Mouse (Mus musculus): ENCODE results near the gene AC129217.1. TPM values are rescaled to one million over a fixed set of nuclear protein-coding genes. Genes with fewer than 3 reads are reported as not detected.
A peak's percentile ranks its signal among the peaks of the same experiment; 100 is the strongest.
"Not testable (repeated sequence)": the region's sequence is repeated elsewhere in the genome, so short reads cannot be mapped to it uniquely, and the experiment has no call there.

AC129217.1 gene
- polyA plus RNA-seq, 1 experiment, result not detected

DNA sequence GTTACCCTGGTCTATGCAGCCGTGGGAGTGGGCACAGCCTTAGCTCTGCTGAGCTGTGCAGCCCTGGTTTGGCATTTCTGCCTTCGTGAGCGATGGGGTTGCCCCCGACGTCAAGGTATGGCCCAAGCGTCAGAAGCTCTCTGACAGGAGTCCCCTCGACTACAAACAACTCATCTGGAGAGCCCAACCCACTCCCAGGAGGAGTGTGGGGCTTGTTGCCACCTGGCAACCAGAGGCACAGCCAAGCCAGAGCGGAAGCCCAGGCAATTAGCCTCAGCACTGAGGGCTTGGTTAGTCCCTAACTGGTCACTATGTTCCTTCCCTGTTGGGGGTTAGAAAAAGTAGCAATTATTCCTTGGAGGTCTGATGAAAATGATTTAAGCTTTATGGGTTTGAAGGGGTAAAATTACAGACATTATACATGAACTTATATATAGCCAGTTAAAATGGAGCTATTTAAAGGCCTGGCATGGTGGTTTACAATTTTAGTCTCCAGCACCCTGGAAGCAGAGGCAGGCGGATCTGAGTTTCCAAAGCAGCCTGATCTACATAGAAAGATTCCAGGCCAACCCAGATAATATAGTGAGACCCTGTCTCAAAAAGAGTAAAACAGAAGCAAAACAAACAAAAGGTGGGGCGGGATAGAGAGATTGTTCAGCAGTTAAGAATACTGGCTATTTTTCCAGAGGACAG, 22.8 kb downstream of the AC129217.1 start:
- H3K27ac ChIP-seq (ENCODE audit: insufficient read depth, low read length), result peak overlapping the region; percentile 43
- H3K4me1 ChIP-seq (ENCODE audit: control insufficient read depth, insufficient read depth, low read length), result 0 out of 2 replicates have a peak, but pooled peaks cover 1% of the 10 kb centered on the region
- H3K4me3 ChIP-seq (ENCODE audit: insufficient read depth, low read length), result no peak overlapping the region
- TF ChIP-seq POLR2A (IDR thresholded peaks at IDR 0.05; ENCODE audit: extremely low read depth, insufficient read depth, low read length), result no peak
- TF ChIP-seq CTCF (IDR thresholded peaks at IDR 0.05; ENCODE audit: extremely low read depth, insufficient read depth, low read length), result no peak

DNA sequence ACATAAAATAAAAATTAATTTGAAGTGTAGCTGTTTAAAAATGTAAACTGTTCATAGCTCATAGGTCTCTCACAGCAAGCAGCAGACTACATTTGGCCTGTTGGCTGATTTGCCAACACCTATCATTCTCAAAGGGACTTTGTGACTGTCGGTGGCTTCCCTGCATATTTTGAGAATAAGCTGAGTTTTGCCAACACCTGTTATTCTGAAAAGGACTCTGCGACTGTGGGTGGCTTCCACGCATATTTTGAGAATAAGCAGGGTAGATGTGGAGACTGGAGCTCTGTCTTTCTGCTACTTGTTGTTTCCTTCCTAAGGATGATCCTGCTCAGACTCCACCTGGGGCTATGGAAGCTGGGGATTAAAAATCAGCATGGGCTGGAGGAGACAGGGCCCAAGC, 23.5 kb downstream of the AC129217.1 start:
- Histone ChIP-seq H3K4me1 (ENCODE audit: control insufficient read depth, insufficient read depth, low read length) (0 out of 2 replicates have a peak, but pooled peaks cover 1% of the 10 kb centered on the region), H3K27ac (ENCODE audit: insufficient read depth, low read length) (no peak overlapping the region), H3K4me3 (ENCODE audit: insufficient read depth, low read length) (no peak overlapping the region)
- no peak for TF ChIP-seq POLR2A (IDR thresholded peaks at IDR 0.05; ENCODE audit: extremely low read depth, insufficient read depth, low read length)
- TF ChIP-seq CTCF (IDR thresholded peaks at IDR 0.05; ENCODE audit: extremely low read depth, insufficient read depth, low read length), result no peak

DNA sequence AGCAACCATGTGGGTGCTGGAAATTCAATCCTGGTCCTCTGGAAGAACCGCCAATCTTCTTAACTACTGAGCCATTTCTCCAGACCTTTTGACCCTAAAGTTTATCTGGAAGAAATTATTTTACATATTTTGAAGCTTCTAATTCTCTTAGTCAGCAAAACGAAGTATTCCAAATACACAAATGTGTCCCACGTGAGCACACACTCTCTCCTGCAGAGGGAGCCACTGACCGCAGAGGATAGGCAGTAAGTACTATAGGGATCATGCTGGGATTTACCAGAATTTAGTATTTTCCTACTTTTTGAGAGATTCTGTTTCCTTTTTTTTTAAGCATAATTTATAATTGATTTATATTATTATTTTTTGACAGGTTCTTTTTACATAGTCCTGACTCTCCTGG, 28.1 kb downstream of the AC129217.1 start:
- H3K27ac ChIP-seq (ENCODE audit: insufficient read depth, low read length), result no peak overlapping the region
- no peak overlapping the region for H3K4me3 ChIP-seq (ENCODE audit: insufficient read depth, low read length)
- no peaks in the 10 kb centered on the region for H3K4me1 ChIP-seq (ENCODE audit: control insufficient read depth, insufficient read depth, low read length)
- TF ChIP-seq POLR2A (IDR thresholded peaks at IDR 0.05; ENCODE audit: extremely low read depth, insufficient read depth, low read length) (no peak), CTCF (IDR thresholded peaks at IDR 0.05; ENCODE audit: extremely low read depth, insufficient read depth, low read length) (peak; percentile 61)

DNA sequence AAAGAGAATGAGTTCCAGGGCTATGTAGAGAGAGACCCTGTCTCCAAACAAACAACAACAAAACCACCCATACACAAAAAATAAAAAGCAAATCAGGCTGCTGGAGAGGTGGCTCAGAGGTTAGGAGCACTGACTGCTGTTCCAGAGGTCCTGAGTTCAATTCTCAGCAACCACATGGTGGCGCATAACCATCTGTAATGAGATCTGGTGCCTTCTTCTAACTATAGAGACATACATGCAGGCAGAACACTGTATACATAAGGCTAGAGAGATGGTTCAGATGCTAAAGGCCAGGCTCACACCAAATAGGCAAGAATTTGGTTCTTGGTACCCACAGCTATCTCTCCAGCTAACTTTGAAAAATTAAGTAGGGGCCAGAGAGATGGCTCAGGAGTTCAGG, 29.4 kb downstream of the AC129217.1 start:
- TF ChIP-seq CTCF (IDR thresholded peaks at IDR 0.05; ENCODE audit: extremely low read depth, insufficient read depth, low read length) (0 out of 2 replicates have a peak, but pooled peaks have one; percentile 15), POLR2A (IDR thresholded peaks at IDR 0.05; ENCODE audit: extremely low read depth, insufficient read depth, low read length) (no peak)
- H3K27ac ChIP-seq (ENCODE audit: insufficient read depth, low read length), result no peak overlapping the region

DNA sequence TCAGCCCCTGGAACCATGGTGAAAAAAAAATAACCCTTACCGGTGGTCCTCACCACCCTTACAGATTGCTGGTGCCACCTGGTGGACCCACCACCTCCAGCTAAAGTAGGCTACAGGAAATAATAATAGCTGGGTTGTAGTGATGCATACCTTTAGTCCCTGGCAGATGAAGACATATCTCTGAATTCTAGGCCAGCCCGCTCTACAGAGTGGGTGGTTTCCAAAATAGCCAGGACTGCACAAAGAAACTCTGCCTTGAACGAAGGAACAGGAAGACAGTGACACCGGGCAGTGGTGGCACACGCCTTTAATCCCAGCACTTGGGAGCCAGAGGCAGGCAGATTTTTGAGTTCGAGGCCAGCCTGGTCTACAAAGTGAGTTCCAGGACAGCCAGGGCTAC, 34.7 kb downstream of the AC129217.1 start:
- TF ChIP-seq POLR2A (IDR thresholded peaks at IDR 0.05; ENCODE audit: extremely low read depth, insufficient read depth, low read length) (no peak), CTCF (IDR thresholded peaks at IDR 0.05; ENCODE audit: extremely low read depth, insufficient read depth, low read length) (no peak)
- no peak overlapping the region for H3K4me3 ChIP-seq (ENCODE audit: insufficient read depth, low read length)
- no peaks in the 10 kb centered on the region for H3K4me1 ChIP-seq (ENCODE audit: control insufficient read depth, insufficient read depth, low read length)
- no peak overlapping the region; the same call in 1 of the 2 replicates for H3K27ac ChIP-seq (ENCODE audit: insufficient read depth, low read length)

More for the DNA sequence above, 29.4 kb downstream of the AC129217.1 start:
- H3K4me1 ChIP-seq (ENCODE audit: control insufficient read depth, insufficient read depth, low read length), result no peaks in the 10 kb centered on the region
- no peak overlapping the region for H3K4me3 ChIP-seq (ENCODE audit: insufficient read depth, low read length)

DNA sequence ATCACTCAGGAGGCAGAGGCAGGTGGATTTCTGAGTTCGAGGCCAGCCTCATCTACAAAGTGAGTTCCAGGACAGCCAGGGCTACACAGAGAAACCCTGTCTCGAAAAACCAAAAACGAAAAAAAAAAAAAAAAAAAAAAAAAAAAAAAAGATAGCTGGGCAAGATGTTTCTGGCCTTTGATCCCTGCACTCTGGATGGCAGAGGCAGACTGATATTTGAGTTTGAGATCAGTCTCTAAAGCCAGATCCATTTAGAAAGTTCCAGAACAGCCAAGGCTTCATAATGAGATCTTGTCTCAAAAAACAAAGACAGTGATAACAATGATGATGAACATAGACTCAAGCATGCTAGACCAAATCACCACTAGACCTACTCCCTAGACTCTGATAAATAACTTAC, 40.8 kb downstream of the AC129217.1 start:
- H3K4me3 ChIP-seq (ENCODE audit: insufficient read depth, low read length); H3K27ac ChIP-seq (ENCODE audit: insufficient read depth, low read length); H3K4me1 ChIP-seq (ENCODE audit: control insufficient read depth, insufficient read depth, low read length): not testable (repeated sequence)

DNA sequence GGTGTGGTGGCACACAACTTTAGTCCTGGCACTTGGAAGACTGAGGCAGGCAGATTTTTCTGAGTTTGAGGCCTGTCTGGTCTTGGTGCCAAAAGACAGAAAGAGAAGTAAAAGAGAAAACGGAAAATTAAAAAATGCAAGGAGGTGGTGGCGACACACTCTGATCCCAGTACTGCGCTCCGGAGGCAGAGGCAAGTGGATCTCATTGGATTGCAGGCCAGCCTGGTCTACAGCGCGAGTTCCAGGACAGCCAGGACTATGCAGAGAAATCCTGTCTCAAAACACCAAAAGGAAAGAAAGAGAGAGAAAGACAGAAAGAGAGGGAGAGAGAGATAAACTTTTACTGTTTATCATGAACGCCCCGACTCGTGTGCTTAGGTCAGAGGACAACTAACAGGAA, 41.3 kb downstream of the AC129217.1 start:
- TF ChIP-seq CTCF (IDR thresholded peaks at IDR 0.05; ENCODE audit: extremely low read depth, insufficient read depth, low read length), result no peak
- TF ChIP-seq POLR2A (IDR thresholded peaks at IDR 0.05; ENCODE audit: extremely low read depth, insufficient read depth, low read length), result no peak

DNA sequence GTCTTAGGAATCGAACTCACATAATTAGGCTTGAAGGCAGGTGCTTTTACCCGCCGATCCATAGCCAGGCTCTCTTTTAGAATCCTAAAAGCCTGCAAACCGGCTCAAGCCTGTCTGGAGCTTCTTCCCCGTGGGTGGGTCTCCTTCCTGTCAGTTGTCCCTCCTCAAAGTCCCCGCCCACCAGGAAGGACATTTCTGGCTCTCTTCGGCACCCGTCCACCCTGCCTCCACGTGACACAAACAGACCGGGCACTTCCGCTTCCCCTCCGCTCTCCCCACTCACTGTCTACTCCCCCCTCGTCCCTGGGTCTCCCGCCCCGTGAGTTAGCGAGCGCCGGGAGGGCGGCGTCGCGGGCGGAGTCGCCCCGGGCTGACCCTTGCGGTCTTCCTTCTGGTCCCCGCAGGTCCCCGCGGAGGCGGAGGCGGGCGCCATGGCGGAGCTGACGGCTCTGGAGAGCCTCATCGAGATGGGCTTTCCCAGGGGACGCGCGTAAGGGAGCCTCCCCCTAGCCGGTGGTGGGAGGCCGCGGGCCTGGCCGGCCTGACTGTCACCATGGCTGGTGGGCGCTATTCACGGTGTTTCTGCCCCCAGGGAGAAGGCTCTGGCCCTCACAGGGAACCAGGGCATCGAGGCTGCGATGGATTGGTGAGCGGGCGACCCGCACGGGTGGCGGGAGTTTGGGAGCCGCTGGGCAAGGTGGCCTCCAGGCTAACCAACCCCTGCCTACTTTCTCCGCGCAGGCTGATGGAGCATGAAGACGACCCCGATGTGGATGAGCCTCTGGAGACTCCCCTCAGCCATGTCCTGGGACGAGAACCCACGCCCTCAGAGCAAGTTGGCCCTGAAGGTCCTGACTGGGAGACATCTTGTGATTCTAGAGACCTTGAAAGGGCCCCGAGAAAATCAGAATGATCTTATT, 42.0 kb downstream of the AC129217.1 start, which contains the start of gene Ubxn1:
Ubxn1 (plus strand) TSS at position 230 of the 920 bp plus-strand sequence.
- H3K4me3 ChIP-seq (ENCODE audit: insufficient read depth, low read length), result peak within 1 kb of the TSS; percentile 60
- H3K27ac ChIP-seq (ENCODE audit: insufficient read depth, low read length), result peak within 1 kb of the TSS; percentile 49
- no peak; the same call in 1 of the 2 replicates for TF ChIP-seq POLR2A (IDR thresholded peaks at IDR 0.05; ENCODE audit: extremely low read depth, insufficient read depth, low read length)
- H3K4me1 ChIP-seq (ENCODE audit: control insufficient read depth, insufficient read depth, low read length), result no peaks in the 10 kb centered on the region

More for the DNA sequence above, 41.3 kb downstream of the AC129217.1 start:
- Histone ChIP-seq H3K27ac (ENCODE audit: insufficient read depth, low read length) (peak overlapping the region; percentile 8; the same call in 1 of the 2 replicates), H3K4me1 (ENCODE audit: control insufficient read depth, insufficient read depth, low read length) (no peaks in the 10 kb centered on the region), H3K4me3 (ENCODE audit: insufficient read depth, low read length) (peak overlapping the region; percentile 60)

DNA sequence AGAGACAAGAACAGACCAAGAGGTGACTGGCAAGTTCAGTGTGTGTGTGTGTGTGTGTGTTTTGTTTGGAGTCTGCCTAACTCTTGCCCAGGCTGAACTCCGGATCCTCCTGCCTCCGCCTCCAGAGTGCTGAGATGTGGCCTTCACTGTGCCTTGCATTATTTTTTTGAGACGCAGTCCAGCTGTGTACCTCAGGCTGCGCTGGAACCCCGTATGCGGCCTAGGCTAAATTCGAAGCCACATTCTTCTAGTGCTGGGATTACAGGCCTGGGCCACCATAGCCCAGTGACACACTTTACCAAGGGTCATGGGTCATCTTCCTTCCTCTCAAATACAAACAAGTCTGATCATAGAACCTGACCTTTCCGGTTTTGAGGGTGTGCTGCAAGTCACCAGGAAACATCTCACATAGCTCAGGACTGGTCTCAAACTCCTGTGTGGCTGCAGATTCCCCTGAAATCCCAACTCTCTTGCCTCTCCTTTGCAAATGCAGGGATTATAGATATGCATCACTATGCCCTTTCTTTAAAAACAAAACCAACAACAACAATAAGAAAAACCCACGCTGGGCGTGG, 42.8 kb downstream of the AC129217.1 start:
- no peak overlapping the region for H3K27ac ChIP-seq (ENCODE audit: insufficient read depth, low read length)
- TF ChIP-seq CTCF (IDR thresholded peaks at IDR 0.05; ENCODE audit: extremely low read depth, insufficient read depth, low read length), result no peak
- TF ChIP-seq POLR2A (IDR thresholded peaks at IDR 0.05; ENCODE audit: extremely low read depth, insufficient read depth, low read length), result no peak

More for the DNA sequence above, 42.8 kb downstream of the AC129217.1 start:
- Histone ChIP-seq H3K4me1 (ENCODE audit: control insufficient read depth, insufficient read depth, low read length) (no peaks in the 10 kb centered on the region), H3K4me3 (ENCODE audit: insufficient read depth, low read length) (peak overlapping the region; percentile 60)
